Mouse (Mus musculus): ENCODE data around the gene Fggy. TPM values are rescaled to one million over a fixed set of nuclear protein-coding genes. Genes with fewer than 3 reads are reported as not detected.

Gene Fggy
- polyA plus RNA-seq, 1 experiment from 2014 or later = 15.0 TPM

DNA sequence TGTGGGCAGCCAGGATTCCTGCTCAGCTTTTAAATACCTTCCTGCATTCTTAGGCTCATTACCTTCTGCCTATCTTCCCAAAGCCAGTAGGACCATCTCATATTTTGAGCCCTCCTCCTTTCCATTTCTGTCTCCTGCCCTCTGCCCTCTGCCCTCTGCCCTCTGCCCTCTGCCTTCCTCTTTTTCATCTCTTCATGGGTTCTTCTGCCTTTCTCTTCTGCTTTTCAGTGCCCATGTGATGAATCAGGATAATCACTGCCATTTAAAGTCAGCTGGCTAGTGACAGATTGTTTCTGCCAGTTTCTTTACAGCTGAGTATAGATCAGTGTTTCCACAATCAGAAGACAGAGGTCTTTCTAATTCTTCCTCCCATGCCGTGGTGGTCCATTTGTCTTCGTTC is 273.0 kb downstream of the Fggy start:
- WGBS = 86% methylated on average over 2 of the region's 2 CpGs

DNA sequence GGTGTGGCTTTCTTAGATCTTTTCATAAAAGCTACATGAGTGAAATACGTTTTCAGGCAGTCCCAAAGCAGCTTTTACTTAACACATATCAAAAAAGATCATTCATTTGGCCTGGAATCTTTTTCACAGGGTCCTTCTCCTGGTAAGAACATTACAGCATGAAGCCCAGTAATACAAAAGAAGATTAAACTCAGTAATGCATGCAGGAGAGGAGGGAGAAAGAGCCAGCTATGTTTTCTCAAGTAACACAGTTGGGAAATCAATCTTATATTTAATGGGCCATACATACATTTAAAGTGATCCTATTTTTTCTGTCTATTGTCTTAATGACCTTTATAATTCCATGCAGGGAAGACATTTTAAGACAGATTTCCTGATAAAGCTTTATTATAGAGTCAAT is 282.6 kb downstream of the Fggy start:
- Histone ChIP-seq H3K27me3 (replicated peaks) (no peaks in the 10 kb centered on the region), H3K4me1 (replicated peaks) (no peaks in the 10 kb centered on the region), H3K27ac (no peak overlapping the region), H3K36me3 (no peaks in the 10 kb centered on the region), H3K9me3 (no peaks in the 10 kb centered on the region), H3K4me2 (replicated peaks) (no peak overlapping the region), H3K9ac (no peak overlapping the region), H3K4me3 (replicated peaks) (no peak overlapping the region)
- WGBS = 86% methylated on average over 1 of the region's 1 CpGs
- no peak for ATAC-seq

More for the DNA sequence above, 273.0 kb downstream of the Fggy start:
- no peaks in the 10 kb centered on the region for H3K27me3 ChIP-seq (replicated peaks)
- no peaks in the 10 kb centered on the region for H3K9me3 ChIP-seq
- H3K4me1 ChIP-seq (replicated peaks) = no peaks in the 10 kb centered on the region; the same call in 1 of the 2 replicates
- H3K9ac ChIP-seq = no peak overlapping the region
- H3K36me3 ChIP-seq = no peaks in the 10 kb centered on the region
- ATAC-seq = no peak
- no peak overlapping the region for H3K4me3 ChIP-seq (replicated peaks)
- no peak overlapping the region for H3K27ac ChIP-seq
- H3K4me2 ChIP-seq (replicated peaks) = no peak overlapping the region

DNA sequence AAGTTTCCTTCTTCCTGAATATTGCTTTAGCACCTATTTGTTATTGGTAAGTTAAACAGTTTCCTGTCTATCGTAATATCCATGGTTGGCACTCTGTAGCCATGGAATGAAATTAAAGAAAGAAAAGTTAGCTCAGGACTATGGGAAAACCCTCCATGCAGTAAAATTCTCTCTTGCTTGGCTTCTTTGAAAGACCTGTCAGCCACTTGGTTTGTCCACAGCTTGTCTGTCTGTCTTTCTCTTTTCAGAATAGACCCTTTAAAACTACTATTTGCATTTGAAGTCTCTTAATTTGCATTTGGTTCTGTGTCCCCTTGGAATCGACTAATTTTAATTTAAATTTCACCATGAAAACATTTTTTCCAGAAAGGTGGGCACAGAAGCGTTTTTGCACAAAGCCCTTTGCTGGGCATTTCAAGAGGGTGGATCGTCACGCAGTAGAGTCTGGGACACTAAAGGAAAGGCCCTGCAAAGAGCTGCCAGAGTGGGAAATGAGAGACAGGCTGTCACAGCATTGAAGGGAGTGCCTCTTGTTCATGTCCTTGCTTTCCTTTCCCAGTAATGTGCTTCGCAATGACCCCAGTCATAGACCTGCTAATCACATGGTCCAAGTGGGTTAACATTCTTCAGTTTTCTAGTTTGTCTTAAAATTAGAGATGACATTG is 283.2 kb downstream of the Fggy start:
- no peaks in the 10 kb centered on the region for H3K27me3 ChIP-seq (replicated peaks)
- H3K4me2 ChIP-seq (replicated peaks) = no peak overlapping the region
- WGBS = 90% methylated on average over 6 of the region's 6 CpGs
- H3K9ac ChIP-seq = no peak overlapping the region
- no peaks in the 10 kb centered on the region for H3K36me3 ChIP-seq
- H3K4me1 ChIP-seq (replicated peaks) = no peaks in the 10 kb centered on the region; the same call in 1 of the 2 replicates
- ATAC-seq = no peak
- H3K27ac ChIP-seq = no peak overlapping the region
- no peaks in the 10 kb centered on the region for H3K9me3 ChIP-seq
- H3K4me3 ChIP-seq (replicated peaks) = no peak overlapping the region

- ATAC-seq = no peak
- H3K9me3 ChIP-seq = no peaks in the 10 kb centered on the region
- H3K27ac ChIP-seq = no peak overlapping the region
These were observed 288.8 kb downstream of the Fggy start for GRCm38 (mm10) chr4:95845981-95846617.

DNA sequence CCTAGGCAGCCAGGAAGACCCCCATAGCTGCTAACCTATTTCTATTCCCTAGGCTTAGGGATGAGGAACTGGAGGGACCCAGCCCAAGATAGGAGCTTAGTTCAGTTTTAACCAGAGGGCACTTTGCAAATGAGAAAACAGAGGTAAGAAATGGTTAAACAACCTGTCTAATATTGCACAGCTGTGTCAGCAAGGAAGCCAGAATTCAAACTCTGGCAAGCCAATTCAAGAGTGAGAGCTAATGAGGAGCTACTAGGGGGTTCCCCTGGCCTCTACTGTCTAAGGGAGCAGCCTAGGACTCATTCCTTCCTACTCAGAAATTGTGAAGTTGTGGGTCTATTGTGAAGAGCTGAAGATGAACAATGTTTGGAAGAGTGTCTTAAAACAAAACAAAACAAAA is 289.9 kb downstream of the Fggy start:
- H3K4me3 ChIP-seq (replicated peaks) = no peak overlapping the region
- no peaks in the 10 kb centered on the region for H3K36me3 ChIP-seq
- H3K27me3 ChIP-seq (replicated peaks) = no peaks in the 10 kb centered on the region
- no peak overlapping the region for H3K27ac ChIP-seq
- ATAC-seq = no peak
- H3K4me1 ChIP-seq (replicated peaks) = no peaks in the 10 kb centered on the region; the same call in 1 of the 2 replicates
- H3K9ac ChIP-seq = no peak overlapping the region
- no peak overlapping the region for H3K4me2 ChIP-seq (replicated peaks)
- no peaks in the 10 kb centered on the region for H3K9me3 ChIP-seq

More at GRCm38 (mm10) chr4:95845981-95846617, 288.8 kb downstream of the Fggy start:
- Histone ChIP-seq H3K36me3 (no peaks in the 10 kb centered on the region), H3K9ac (no peak overlapping the region), H3K4me3 (replicated peaks) (no peak overlapping the region), H3K27me3 (replicated peaks) (no peaks in the 10 kb centered on the region), H3K4me2 (replicated peaks) (no peak overlapping the region), H3K4me1 (replicated peaks) (no peaks in the 10 kb centered on the region; the same call in 1 of the 2 replicates)
- 36% methylated on average over 6 of the region's 6 CpGs for WGBS

DNA sequence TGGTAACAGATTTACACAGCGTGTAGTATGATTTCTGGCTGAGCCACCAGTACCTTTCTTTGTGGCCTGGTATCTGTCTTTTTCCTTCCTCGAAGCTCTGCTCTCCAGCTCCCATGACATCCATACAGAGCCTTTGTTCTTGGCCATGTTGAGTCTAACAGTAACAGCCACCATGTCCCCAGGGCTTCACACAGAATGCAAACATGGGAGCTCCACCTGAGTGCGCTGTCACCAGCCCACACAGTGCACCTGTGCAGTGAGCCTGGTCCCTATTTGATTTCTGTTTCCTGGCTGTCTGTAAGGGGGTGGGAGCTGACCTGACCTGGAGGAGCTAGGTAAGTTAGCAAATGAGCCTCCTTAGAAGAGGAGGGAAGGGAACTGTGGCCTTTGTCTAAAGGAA is 290.4 kb downstream of the Fggy start:
- no peak overlapping the region for H3K27ac ChIP-seq
- no peaks in the 10 kb centered on the region for H3K9me3 ChIP-seq
- ATAC-seq = no peak
- no peak overlapping the region for H3K4me3 ChIP-seq (replicated peaks)
- no peak overlapping the region for H3K4me2 ChIP-seq (replicated peaks)
- no peaks in the 10 kb centered on the region for H3K36me3 ChIP-seq
- no peak overlapping the region for H3K9ac ChIP-seq
- no peaks in the 10 kb centered on the region for H3K27me3 ChIP-seq (replicated peaks)
- WGBS = 91% methylated on average over 3 of the region's 3 CpGs
- H3K4me1 ChIP-seq (replicated peaks) = no peaks in the 10 kb centered on the region; the same call in 1 of the 2 replicates

DNA sequence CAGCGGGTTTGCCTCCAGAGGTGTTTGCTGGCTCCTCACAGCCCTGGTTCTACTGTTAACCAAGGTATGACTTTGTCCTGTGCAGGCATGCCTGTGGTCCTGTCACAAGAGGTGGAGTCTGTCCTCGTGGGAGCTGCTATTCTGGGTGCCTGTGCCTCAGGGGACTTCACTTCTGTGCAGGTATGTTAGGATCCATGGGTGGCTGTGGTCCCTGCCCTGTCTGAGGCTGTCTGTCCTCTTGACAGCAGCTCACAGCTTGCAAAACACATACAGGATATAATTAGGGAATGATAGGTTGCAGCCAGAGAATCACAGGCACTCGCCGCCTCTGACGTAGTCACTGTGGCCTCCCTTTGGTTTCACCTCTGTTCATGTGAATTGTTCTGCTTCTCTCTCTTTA is 292.2 kb downstream of the Fggy start:
- no peaks in the 10 kb centered on the region; the same call in 1 of the 2 replicates for H3K4me1 ChIP-seq (replicated peaks)
- no peaks in the 10 kb centered on the region for H3K27me3 ChIP-seq (replicated peaks)
- H3K9me3 ChIP-seq = no peaks in the 10 kb centered on the region
- ATAC-seq = no peak
- H3K9ac ChIP-seq = no peak overlapping the region
- no peak overlapping the region for H3K27ac ChIP-seq
- H3K36me3 ChIP-seq = no peaks in the 10 kb centered on the region
- 71% methylated on average over 5 of the region's 5 CpGs for WGBS
- H3K4me3 ChIP-seq (replicated peaks) = no peak overlapping the region
- no peak overlapping the region for H3K4me2 ChIP-seq (replicated peaks)

GRCm38 (mm10) chr4:95850044-95850739 is 292.9 kb downstream of the Fggy start:
- Histone ChIP-seq H3K9ac (no peak overlapping the region), H3K4me3 (replicated peaks) (no peak overlapping the region), H3K4me1 (replicated peaks) (no peaks in the 10 kb centered on the region; the same call in 1 of the 2 replicates), H3K4me2 (replicated peaks) (no peak overlapping the region), H3K27ac (no peak overlapping the region), H3K27me3 (replicated peaks) (no peaks in the 10 kb centered on the region), H3K36me3 (no peaks in the 10 kb centered on the region), H3K9me3 (no peaks in the 10 kb centered on the region)
- WGBS = 85% methylated on average over 6 of the region's 6 CpGs
- ATAC-seq = no peak

DNA sequence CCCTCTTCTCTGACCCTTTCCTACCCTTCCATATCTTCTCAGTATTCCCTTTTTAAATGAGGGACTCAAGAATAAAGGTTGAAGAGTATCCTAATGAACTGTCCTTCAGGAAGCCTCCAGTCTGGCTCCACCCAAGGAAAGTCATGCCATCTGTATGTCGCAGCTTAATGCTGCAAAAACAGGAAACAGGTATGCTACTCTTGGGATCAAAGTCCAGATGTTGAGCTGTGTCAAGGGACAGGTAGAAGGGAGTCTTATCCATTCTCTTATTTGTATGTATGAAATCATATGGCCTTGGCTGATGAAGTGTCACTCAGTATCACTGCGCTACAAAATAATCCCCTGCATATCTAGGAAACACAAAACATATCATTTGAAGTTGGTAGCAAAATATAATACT is 294.9 kb downstream of the Fggy start:
- no peaks in the 10 kb centered on the region for H3K36me3 ChIP-seq
- H3K4me3 ChIP-seq (replicated peaks) = no peak overlapping the region
- no peaks in the 10 kb centered on the region for H3K27me3 ChIP-seq (replicated peaks)
- H3K9me3 ChIP-seq = no peaks in the 10 kb centered on the region
- WGBS = 79% methylated on average over 2 of the region's 2 CpGs
- peak; percentile 49; the same call in 1 of the 2 replicates for ATAC-seq
- H3K27ac ChIP-seq = no peak overlapping the region
- no peaks in the 10 kb centered on the region for H3K4me1 ChIP-seq (replicated peaks)
- no peak overlapping the region for H3K4me2 ChIP-seq (replicated peaks)
- no peak overlapping the region for H3K9ac ChIP-seq

DNA sequence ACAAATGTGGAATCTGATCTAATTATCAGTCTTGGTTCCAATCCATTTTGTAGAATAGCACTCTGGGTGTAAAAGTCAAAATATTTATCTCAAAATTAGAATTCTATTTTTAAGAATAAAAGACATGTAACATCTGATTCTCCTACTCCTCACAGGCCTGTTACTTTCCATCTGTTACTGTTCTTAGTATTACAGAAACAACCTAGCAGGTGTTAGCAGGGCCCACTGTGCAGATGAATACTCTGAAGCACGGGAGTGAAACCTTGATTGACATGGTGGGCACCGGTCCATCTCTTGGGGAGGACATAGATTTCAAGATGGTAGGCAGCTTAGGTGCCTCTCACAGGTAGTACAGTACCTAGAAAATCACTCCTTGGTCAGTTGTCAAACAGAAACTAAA is 298.7 kb downstream of the Fggy start:
- H3K27me3 ChIP-seq (replicated peaks) = no peaks in the 10 kb centered on the region
- 86% methylated on average over 2 of the region's 2 CpGs for WGBS
- H3K9me3 ChIP-seq = no peaks in the 10 kb centered on the region
- no peak overlapping the region for H3K4me3 ChIP-seq (replicated peaks)
- H3K36me3 ChIP-seq = no peaks in the 10 kb centered on the region
- no peak for ATAC-seq
- H3K4me2 ChIP-seq (replicated peaks) = no peak overlapping the region
- no peak overlapping the region for H3K9ac ChIP-seq
- no peaks in the 10 kb centered on the region for H3K4me1 ChIP-seq (replicated peaks)
- no peak overlapping the region for H3K27ac ChIP-seq

- H3K4me1 ChIP-seq (replicated peaks) = peaks cover 11% of the 10 kb centered on the region
- no peaks in the 10 kb centered on the region for H3K27me3 ChIP-seq (replicated peaks)
- no peaks in the 10 kb centered on the region for H3K36me3 ChIP-seq
- no peak overlapping the region for H3K4me3 ChIP-seq (replicated peaks)
- ATAC-seq = no peak
- no peaks in the 10 kb centered on the region for H3K9me3 ChIP-seq
- no peak overlapping the region for H3K9ac ChIP-seq
- H3K27ac ChIP-seq = no peak overlapping the region
- H3K4me2 ChIP-seq (replicated peaks) = no peak overlapping the region
- WGBS = 37% methylated on average over 3 of the region's 3 CpGs
These were observed 303.3 kb downstream of the Fggy start for GRCm38 (mm10) chr4:95860601-95861000.

GRCm38 (mm10) chr4:95861074-95861473 is 303.8 kb downstream of the Fggy start:
- peaks cover 11% of the 10 kb centered on the region for H3K4me1 ChIP-seq (replicated peaks)
- no peak overlapping the region for H3K9ac ChIP-seq
- no peaks in the 10 kb centered on the region for H3K36me3 ChIP-seq
- H3K4me3 ChIP-seq (replicated peaks) = no peak overlapping the region
- no peak overlapping the region for H3K4me2 ChIP-seq (replicated peaks)
- no peaks in the 10 kb centered on the region for H3K9me3 ChIP-seq
- peak overlapping the region; percentile 33; the same call in 1 of the 2 replicates for H3K27ac ChIP-seq
- no peaks in the 10 kb centered on the region for H3K27me3 ChIP-seq (replicated peaks)
- ATAC-seq = no peak
- 51% methylated on average over 4 of the region's 4 CpGs for WGBS

Data from intestine, embryonic 15.5 days (tissue).